Mouse (Mus musculus) C2C12 (cell line): ENCODE measurements at regions not wholly inside any gene's neighbourhood (a gene's known extent, or its start where the extent isn't known, plus 50 kb on each side); places are given as distances from the start of the nearest gene placed in this dataset.

Experiments used
- CEBPB ChIP-seq: IDR thresholded peaks from one replicate; pipeline ENCODE4 v1.6.1; 2011; ENCODE audit warnings: low read depth, mild to moderate bottlenecking, control low read depth, moderate library complexity
- CTCF ChIP-seq: IDR thresholded peaks from one replicate; pipeline ENCODE4 v1.5.1; 2011; ENCODE audit not compliant: control insufficient read depth, insufficient read depth, insufficient read length
- FOSL1 ChIP-seq: IDR thresholded peaks from one replicate; pipeline ENCODE4 v1.8.0; 2011; ENCODE audit warnings: mild to moderate bottlenecking, low read length; ENCODE audit not compliant: poor library complexity, insufficient read depth, severe bottlenecking
- MAX ChIP-seq: IDR thresholded peaks from one replicate; pipeline ENCODE4 v1.6.1; 2011; ENCODE audit warnings: mild to moderate bottlenecking, control low read depth
- MYOD1 ChIP-seq: IDR thresholded peaks from one replicate; pipeline ENCODE4 v1.6.1; 2011; ENCODE audit warnings: low read depth; ENCODE audit not compliant: control insufficient read depth, insufficient read length
- MYOG ChIP-seq: IDR thresholded peaks from one replicate; pipeline ENCODE4 v1.6.1; 2011; ENCODE audit not compliant: control insufficient read depth, insufficient read length; ENCODE audit errors: extremely low read depth
- USF1 ChIP-seq: IDR thresholded peaks from one replicate; pipeline ENCODE4 v1.6.1; 2011; ENCODE audit warnings: low read depth, mild to moderate bottlenecking, control low read depth, moderate library complexity

DNA sequence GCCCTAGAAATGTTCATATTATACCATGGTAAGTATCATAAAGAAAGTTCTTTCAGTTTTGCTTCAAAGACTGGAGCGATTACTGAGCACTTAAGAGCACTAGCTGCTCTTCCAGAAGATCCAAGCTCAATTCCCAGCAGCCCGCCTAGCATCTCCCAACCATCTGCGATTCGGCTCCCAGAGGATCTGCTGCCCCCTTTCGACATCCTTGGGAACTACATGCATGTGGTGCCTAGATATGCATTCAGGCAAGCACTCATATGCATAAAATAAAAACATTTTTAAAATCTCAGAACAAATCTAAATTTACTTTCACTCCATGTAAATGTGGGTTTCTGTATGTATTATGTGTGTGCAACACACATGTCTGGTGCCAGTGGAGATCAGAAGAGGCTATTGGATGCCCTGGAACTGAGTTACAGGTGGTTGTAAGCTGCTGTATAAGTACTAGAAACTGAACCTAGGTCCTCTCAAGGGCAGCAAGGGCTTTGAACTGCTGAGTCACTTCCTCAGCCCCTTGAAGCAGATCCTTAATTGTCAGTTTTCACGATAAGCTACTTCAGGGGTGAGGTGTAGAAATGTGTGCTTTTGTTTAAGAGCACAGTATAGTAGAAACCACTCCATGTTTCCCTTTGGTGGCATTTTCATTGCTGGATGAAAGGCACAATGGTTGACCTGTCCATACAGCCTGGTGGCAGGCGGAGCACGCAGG is 65.8 kb upstream of the Ly86 start:
- TF ChIP-seq CTCF (no peak), USF1 (no peak), MAX (no peak), MYOD1 (no peak), FOSL1 (no peak), CEBPB (no peak), MYOG (no peak)
